Mouse (Mus musculus) activated CD4-positive, CD25-positive, alpha-beta regulatory T cell, adult 4 months (primary cell): Measurements from ENCODE around the gene Blnk. TPM values are rescaled to one million over a fixed set of nuclear protein-coding genes. Genes with fewer than 3 reads are reported as not detected.

Experiments
- ATAC-seq: one replicate; pipeline ENCODE4 v1.8.0; 2017
- polyA plus RNA-seq, 2 experiments: library from polyadenylated mRNA; unstranded; fragments of 100-300 nt; shearing (Covaris generic); gene quantifications; one replicate each; pipeline ENCODE4 v1.2.1; 2017

Gene Blnk
- polyA plus RNA-seq, 2 experiments from 2014 or later = 3.8 TPM; not detected in 1

- ATAC-seq = no peak
Measured at GRCm38 (mm10) chr19:40999569-40999968, 5.2 kb upstream of the Blnk start.

DNA sequence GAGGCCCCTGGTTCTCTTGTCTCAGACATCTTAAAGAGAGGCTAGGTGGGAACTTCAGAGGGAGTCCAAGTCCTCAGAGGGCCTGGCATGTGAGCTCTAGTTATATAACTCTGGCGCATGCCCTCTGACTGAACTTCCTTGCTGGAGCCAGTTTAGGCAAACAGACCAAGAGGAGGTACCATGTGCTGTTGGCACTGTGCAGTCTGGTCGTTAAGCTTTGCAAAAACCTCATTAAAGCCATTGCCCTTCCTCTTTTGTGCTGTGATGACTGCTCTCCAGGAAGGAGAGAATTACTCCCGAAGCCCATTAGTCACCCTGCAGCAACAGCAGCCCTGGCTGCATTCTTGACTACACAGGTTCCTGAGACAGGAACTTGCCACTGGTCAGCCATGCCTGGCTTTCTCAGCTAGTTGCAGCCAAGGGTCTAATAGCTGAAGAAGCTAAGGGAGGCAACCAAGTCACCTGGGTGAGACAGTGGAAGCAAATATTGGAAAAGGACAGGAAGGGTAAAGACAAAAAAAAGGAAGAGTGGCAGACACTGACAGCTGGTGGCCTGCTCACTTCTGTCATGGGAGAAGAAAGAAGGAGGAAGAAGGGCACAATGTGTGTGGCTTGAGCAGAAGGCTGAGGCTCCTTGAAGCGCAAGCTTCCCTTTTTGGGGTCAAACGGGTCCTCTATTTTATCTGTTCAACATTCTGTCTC lies 4.3 kb upstream of the Blnk start:
- no peak for ATAC-seq

GRCm38 (mm10) chr19:40996722-40997121 lies 2.4 kb upstream of the Blnk start:
- ATAC-seq = no peak

GRCm38 (mm10) chr19:40995449-40996401 lies 1.4 kb upstream of the Blnk start:
- ATAC-seq = no peak

GRCm38 (mm10) chr19:40994911-40995310 lies 576 bp upstream of the Blnk start:
- no peak for ATAC-seq

DNA sequence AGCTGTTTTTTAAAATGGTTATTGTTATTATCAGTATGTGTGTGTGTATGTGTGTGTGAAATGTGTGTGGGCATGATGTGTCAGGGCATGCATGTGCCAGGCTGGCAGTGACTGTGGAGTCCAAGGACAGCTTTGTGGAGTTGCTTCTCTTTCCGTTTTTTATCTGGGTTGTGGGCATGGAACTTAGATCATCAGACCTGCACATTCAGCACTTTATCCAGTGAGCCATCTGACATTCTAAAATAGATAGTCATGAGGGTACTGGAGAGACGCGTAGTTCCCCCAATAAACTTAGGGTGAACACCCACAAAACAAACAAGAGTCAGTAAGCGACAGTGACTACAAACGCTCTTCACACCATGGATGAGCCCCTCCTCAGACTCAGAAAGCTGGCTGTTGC lies 979 bp downstream of the Blnk start:
- ATAC-seq = no peak

DNA sequence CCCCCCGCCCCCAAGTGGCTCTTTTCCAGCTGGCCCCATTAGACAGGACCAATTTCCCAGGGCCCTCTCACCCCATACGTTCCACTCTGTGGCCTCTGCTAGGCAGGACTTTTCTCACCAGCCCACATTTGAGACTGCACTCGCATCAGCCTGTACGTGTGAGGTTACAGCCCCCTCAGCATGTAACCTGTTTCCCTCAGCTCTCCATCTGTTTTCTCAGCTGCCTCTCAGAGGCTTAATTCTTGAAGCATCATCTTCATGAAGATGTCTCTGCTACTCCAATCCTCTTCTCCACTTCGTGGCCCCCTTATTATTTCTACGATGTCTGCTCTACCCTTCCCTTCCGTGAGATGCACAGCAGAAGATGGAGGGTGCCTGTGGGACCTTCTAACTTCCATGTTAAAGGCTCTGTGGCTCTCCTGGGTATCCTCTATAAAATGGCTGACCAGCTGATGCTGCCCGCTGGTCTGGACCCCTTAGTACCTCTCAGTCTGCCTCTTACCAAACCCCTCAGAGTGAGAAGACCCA lies 1.8 kb downstream of the Blnk start:
- no peak for ATAC-seq

DNA sequence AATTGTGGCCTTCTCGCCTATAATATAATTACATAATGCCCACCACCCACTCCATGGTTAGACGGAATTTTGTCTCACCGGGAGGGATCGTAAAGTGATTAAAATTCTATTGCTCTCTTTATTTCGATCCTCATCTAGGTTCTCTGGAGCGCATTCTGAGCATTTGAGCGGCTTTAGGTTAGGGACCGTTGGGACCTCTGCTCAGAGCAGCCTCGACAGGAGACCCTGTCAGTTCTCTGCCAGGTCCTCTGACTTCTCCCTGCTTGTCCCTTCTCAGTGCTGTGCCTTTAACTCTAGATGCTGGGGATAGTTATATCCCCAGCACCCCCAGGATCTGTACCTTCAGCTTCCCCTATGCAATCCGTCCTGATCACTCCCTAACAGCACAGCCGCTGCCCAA lies 2.2 kb downstream of the Blnk start:
- ATAC-seq = no peak

DNA sequence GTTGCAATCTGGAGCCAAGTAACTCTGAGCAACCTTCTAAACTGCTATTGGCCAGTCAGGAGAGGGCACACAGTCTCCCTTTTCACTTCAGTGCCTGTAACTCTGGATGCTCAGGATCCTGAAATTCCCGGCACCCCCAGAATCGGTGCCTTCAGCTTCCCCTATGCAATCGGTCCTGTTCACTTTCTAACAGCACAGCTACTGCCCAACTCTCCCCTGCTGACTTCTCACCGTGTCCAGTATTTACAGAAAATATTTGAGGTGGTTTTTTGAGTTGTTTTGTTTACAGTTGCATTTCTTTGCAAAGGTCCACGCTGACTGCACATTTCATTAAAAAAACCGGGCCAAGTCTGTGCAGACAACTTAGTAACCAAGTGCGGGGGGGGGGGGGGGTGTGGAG lies 2.7 kb downstream of the Blnk start:
- ATAC-seq = no peak

DNA sequence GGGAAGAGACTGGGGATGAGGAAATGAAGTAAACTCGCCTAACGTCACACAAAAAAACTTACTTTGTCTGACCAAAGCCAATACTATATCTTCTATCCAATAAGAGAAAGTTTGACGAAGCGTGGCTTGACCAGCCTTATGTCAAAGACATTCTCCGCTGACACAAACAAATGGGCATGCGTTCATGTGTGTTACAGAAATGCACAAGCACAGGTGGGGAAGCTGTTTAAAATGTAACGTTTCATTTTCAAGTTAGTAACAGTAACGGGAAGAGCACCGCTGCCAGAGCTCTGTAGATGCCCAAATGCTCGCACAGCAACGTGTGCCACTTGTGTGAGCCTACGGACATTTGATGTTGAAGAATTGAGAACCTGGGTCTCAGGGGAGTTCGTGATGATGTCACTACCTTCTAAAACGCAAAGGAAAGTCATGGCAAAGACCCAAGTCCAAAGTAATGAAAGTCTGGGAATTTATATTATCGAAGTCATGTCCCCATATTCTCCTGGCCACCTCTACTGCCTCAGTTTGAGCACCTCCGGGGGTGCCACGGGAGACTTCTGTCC lies 3.5 kb downstream of the Blnk start:
- ATAC-seq = no peak

GRCm38 (mm10) chr19:40989961-40990600 lies 4.3 kb downstream of the Blnk start:
- ATAC-seq = no peak

- ATAC-seq = no peak
Measured at GRCm38 (mm10) chr19:40988856-40989255, 5.5 kb downstream of the Blnk start.

- ATAC-seq = no peak
Measured at GRCm38 (mm10) chr19:40984536-40984935, 9.8 kb downstream of the Blnk start.

GRCm38 (mm10) chr19:40980671-40981070 lies 13.7 kb downstream of the Blnk start:
- no peak for ATAC-seq

DNA sequence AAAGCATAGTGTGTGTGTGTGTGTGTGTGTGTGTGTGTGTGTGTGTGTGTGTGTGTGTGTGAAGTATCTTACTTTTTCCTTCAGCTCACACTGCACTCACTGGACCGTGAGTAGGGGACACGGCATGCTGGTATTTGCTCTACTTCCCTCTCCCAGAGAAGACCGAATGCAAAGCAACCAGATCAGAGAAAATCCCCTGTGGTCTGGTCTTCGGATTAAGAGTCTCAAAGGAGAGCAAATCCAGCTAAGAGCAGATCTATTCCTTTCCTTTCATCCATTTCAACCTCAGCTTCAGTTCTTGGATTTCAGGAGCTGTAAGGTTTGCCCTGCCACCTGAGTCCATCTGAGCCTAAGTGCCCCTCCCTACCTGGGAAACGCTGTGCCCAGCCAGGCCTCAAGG lies 16.3 kb downstream of the Blnk start:
- no peak for ATAC-seq

DNA sequence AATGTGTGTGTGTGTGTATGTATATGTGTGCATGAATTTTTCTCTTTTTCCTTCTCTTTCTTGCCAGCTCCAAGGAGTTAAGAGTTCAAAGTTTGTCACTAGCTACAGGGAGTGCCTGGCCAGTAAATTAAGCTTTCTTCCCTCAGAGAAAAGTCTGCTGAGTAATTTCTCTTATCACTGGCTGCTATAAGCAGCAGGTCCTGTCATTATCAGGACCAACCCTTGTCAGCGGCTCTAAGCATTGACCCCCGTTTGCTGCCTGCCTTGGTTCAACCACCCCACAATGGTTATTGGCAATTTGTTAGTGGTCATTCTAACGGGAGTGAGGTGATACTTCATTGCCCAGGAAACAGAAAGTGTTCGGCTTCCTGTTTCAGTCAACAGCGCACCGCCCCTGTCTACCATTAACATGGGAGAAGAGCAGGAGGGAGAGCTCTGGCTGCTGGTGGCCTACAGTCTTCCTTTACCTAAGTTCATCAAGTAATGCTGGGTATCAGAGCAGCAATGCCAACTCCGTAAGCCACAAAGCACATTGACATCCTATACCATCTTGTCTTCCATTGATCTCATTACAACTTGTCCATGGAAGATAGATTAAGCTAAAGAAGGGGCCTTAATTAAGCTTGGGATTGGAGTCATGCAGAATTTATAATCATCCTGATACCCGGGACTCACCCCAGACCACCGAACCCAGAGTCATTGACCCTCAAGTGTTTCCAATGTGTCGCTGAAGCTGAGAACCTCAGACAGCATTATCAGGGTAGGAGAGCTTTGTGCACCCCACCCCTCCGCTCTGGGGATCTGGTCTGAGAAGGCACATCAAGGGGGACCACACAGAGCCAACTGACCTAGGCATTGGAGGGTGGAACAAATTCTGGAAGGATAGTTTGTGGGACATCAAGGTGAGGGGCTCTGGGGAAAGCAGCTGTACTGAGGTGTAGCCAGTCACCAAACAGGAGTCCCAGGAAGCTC lies 17.1 kb downstream of the Blnk start:
- no peak for ATAC-seq

DNA sequence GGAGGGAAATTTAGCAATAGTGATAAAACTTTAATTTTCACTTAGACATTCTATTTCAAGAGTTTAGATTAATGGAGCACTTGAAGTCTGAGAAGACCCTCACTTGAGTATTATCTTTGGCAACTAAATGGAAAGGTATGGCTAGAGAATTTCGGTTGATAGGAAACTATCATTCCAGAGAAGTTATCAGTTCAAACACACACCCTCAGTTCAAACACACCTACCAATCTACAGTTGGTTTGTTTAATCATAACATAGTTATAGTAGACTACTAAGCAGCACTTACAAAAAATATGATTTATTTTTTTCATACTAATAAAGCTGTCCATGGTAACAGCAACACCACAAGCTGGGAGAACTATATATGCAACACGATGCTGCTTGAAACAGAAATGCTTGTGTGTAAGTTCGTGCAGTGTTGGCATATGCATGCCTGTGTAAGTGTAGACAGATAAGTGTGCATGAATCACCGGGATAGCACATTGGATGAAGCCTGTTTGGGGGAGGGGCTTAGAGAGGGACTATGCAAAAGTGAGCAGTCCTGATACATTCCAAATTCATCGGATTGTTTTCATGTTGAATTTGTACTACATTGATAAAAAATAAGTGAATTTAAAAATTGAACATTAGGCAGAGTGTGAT lies 22.9 kb downstream of the Blnk start:
- ATAC-seq = no peak

DNA sequence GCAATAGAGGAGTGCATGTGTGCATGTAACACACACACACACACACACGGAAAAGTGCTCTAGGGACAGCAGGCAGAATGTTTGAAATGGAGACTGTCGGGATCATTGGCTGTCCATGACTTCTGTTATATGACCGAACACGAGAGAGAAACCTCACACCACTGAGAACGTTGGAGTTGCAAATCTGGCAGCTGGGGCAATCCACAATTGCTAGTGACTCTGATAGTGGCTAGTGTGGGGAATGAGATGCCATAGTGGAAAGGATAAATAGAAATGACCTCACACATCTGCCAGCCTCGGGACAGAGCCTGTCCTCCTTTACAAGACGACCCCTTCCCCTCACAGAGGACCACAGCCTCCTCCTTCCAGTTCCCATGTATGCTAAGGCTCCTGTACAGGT lies 23.6 kb downstream of the Blnk start:
- ATAC-seq = no peak

GRCm38 (mm10) chr19:40970301-40970700 lies 24.0 kb downstream of the Blnk start:
- no peak for ATAC-seq

DNA sequence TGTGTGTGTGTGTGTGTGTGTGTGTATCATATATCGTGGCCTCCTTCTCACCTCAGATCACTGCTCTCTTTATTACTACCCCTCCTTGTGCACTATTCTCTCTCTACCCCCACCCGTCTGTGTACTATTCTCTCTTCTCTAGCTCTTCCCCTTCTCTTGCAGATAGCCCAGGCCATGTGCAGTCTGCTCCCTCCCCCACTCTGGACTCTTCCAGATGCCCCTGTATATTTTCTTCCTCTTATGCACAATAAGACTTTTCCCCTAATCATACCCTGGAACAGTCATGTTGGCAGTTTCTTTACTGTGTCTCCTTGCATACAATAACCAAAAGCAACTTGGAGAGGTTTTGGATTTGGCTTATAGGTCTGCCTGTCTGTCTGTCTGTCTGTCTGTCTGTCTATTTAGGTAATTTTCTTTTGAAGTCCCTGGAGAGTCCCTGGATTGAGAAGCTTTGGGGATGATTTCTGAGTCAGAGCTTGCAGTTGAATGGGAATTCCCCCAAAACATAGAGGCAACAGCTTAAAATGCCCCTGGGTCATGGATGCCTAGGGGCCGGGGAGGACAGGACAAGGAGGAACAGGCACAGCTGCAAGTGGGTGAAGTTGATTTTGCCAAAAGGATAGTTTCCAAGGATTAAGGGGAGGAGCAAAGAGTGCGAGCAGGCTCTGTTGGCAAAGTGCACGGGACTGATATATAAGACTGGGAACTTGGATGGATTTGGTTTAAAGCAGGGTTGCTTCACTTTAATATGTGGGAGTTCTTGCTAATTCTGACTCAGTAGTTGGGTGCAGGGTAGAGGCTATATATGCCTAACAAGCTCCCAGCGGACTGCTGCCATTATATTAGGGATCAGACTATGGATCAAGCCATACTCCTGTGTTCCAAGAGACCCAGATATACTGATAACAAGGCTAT lies 29.1 kb downstream of the Blnk start:
- ATAC-seq = no peak
